Mouse (Mus musculus): ENCODE measurements around the gene Foxp3.

DNA sequence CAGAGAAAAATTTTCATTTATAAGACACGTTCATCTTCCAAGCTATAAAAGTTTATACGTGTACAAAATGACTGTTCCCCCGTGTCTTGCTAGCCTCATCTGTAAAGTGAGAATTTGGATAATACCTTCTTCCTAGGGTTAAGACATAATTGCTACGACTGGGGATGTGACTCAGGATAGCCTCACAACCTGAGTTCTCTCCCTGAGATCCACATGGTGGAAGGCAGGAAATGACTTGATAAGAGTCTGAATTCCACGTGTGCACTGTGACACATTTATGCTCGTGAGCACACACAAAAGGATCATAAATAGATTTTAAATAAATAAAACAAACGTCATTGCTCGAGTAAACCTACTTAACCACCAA, 32.1 kb downstream of the Foxp3 start:
- TF ChIP-seq POLR2A (IDR thresholded peaks at IDR 0.05; ENCODE audit: borderline replicate concordance, control insufficient read depth, low read depth, low read length) = no peak
- no peak for TF ChIP-seq CTCF (IDR thresholded peaks at IDR 0.05; ENCODE audit: control insufficient read depth, insufficient read depth, low read length)
